Mouse (Mus musculus) ovary, adult 10 weeks (tissue): ENCODE results near the gene Bcl6. TPM values are rescaled to one million over a fixed set of nuclear protein-coding genes. Genes with fewer than 3 reads are reported as not detected.

ENCODE experiments used
- polyA plus RNA-seq: library from polyadenylated mRNA; stranded (reverse); fragments of 350-450 nt; fragmentation: Illumina TruSeq; extraction: RNeasy Lipid Tissue Mini Kit (QIAGEN cat#74804); gene quantifications from one replicate; pipeline ENCODE4 v1.2.3, GENCODE M21; 2014

Gene Bcl6
- polyA plus RNA-seq: 14.5 TPM

DNA sequence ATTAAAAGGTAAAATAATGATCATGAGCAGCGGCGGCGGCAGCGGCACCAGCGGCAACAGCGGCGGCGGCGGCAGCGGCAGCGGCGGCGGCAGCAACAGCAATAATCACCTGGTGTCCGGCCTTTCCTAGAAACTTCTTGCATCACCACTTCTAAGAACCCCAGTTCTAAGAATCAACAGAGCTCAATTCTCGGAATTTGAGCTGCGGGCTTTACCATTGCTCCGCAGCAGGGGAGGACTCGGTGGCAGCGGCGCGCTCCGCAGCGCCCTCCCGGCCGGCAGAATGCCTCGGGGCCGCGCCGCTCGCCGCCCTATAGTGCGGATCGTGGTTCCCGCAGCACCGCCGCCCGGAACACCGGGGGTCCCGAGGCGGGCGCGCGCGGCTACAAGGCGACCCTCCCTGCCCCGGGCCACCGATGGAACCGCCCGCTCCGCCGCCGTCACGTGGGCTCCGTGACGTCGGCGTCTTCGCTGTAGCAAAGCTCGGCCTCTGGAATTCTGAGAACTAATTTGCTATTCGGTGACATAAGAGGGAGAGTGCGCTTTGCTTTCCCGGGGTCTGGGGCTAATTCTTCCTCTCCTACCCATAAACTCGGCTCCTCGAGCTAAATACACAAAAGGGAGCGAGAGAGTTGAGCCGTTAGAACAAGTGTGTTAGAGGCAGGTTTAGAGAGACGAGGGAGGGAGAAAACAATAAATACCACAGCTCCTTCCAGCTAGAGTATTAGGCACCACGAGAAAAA, at the start of gene Bcl6, which contains the start of gene Gm37419:
TSS of gene Bcl6 (minus strand) at position 387 of the 743 bp plus-strand sequence.
TSS of gene Gm37419 (plus strand) at position 17 of the 743 bp plus-strand sequence.

DNA sequence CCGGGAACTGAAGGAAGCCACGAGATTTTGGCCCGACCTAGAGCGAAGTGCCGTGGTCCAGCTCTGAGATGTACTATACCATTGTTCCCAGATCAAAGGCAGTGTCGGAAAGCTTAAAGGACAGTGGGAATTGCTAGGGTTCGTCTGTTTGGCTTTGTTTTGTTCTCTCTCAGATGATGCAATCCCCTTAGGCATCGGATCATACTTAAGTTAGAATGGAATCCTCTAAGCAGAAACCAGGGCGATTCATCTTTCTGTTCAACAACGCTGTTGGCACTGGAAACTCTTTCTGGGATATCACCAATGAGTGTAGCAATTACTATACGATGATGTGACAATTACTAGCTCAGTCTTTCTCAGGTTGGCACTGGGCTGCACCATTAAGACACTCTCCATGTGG, 56.4 kb downstream of the Bcl6 start, which contains the start of gene Rtp2:
TSS of gene Rtp2 (minus strand) at position 101 of the 400 bp plus-strand sequence.

Other genes with a start within 250 kb of the Bcl6 start
- gene Sst, start 97.9 kb downstream of the Bcl6 start, polyA plus RNA-seq: not detected
- gene Rtp2, start 56.5 kb downstream of the Bcl6 start, polyA plus RNA-seq: not detected
- gene Gm37419, start 370 bp downstream of the Bcl6 start, polyA plus RNA-seq: not detected